Mouse (Mus musculus) right cerebral cortex, postnatal 36 days (tissue): ENCODE measurements around the gene Cux2.

Experiments
- DNase-seq, 2 experiments: peaks; one replicate each; pipeline ENCODE4 v3.0.0; 2022; ENCODE audit warnings: low spot score in 2 of 2, mixed read lengths in 1 of 2

Gene Cux2

GRCm38 (mm10) chr5:121820161-121820560, 229.7 kb downstream of the Cux2 start:
- DNase-seq, result no peak

GRCm38 (mm10) chr5:121819559-121819958, 230.3 kb downstream of the Cux2 start:
- no peak for DNase-seq

GRCm38 (mm10) chr5:121818862-121819261, 231.0 kb downstream of the Cux2 start:
- no peak for DNase-seq

GRCm38 (mm10) chr5:121818401-121818800, 231.5 kb downstream of the Cux2 start:
- no peak for DNase-seq

- DNase-seq, result no peak
Observed at GRCm38 (mm10) chr5:121817551-121817950, 232.4 kb downstream of the Cux2 start.

GRCm38 (mm10) chr5:121816611-121817010, 233.3 kb downstream of the Cux2 start:
- DNase-seq, result no peak

GRCm38 (mm10) chr5:121815867-121816380, 234.0 kb downstream of the Cux2 start:
- no peak for DNase-seq

GRCm38 (mm10) chr5:121815067-121815466, 234.8 kb downstream of the Cux2 start:
- no peak for DNase-seq

GRCm38 (mm10) chr5:121813744-121814143, 236.2 kb downstream of the Cux2 start:
- DNase-seq, result no peak

- DNase-seq, result no peak
Observed at GRCm38 (mm10) chr5:121812526-121813243, 237.2 kb downstream of the Cux2 start.

- no peak for DNase-seq
Observed at GRCm38 (mm10) chr5:121811485-121811931, 238.4 kb downstream of the Cux2 start.

- no peak for DNase-seq
Observed at GRCm38 (mm10) chr5:121810331-121811151, 239.4 kb downstream of the Cux2 start.

GRCm38 (mm10) chr5:121809667-121810224, 240.2 kb downstream of the Cux2 start:
- DNase-seq, result no peak

GRCm38 (mm10) chr5:121808202-121808601, 241.7 kb downstream of the Cux2 start:
- no peak for DNase-seq

GRCm38 (mm10) chr5:121807186-121807585, 242.7 kb downstream of the Cux2 start:
- DNase-seq, result no peak
